Mouse (Mus musculus) forebrain, postnatal 0 days (tissue): Measurements from ENCODE around the gene Cyp2c23. TPM values are rescaled to one million over a fixed set of nuclear protein-coding genes. Genes with fewer than 3 reads are reported as not detected.

Experiments
- ATAC-seq: fragments of 200-750 bp; cut with Nextera tagmentation; 2 replicates; pipeline ENCODE4 v1.8.0; 2017; ENCODE audit warnings: mild to moderate bottlenecking, moderate library complexity
- DNase-seq: peaks from one replicate; pipeline ENCODE4 v3.0.0-alpha.2; 2015
- H3K27ac ChIP-seq: fragments of 300-500 bp; sonication (generic); 2 replicates; pipeline ENCODE4 v1.5.1; 2014; ENCODE audit warnings: low read depth, mild to moderate bottlenecking, antibody characterized with exemption, low read length, moderate library complexity, mixed read lengths
- H3K27me3 ChIP-seq: fragments of 300-500 bp; sonication (generic); 2 replicates; pipeline ENCODE4 v1.6.1; 2014; ENCODE audit warnings: mild to moderate bottlenecking, low read length, mixed read lengths; ENCODE audit not compliant: insufficient read depth
- H3K36me3 ChIP-seq: fragments of 300-500 bp; sonication (generic); 2 replicates; pipeline ENCODE4 v1.6.1; 2014; ENCODE audit warnings: mild to moderate bottlenecking, moderate library complexity; ENCODE audit not compliant: insufficient read depth
- H3K4me1 ChIP-seq: fragments of 300-500 bp; sonication (generic); 2 replicates; pipeline ENCODE4 v1.6.1; 2014; ENCODE audit warnings: antibody characterized with exemption; ENCODE audit not compliant: insufficient read depth
- H3K4me2 ChIP-seq: fragments of 300-500 bp; sonication (generic); 2 replicates; pipeline ENCODE4 v1.6.1; 2014; ENCODE audit warnings: low read depth, mild to moderate bottlenecking, moderate library complexity
- H3K4me3 ChIP-seq: fragments of 300-500 bp; sonication (generic); 2 replicates; pipeline ENCODE4 v1.5.1; 2014; ENCODE audit warnings: low read depth, low read length, mixed read lengths
- H3K9ac ChIP-seq: fragments of 300-500 bp; sonication (generic); 2 replicates; pipeline ENCODE4 v1.6.1; 2014; ENCODE audit warnings: mild to moderate bottlenecking
- H3K9me3 ChIP-seq: fragments of 300-500 bp; sonication (generic); 2 replicates; pipeline ENCODE4 v1.6.1; 2016; ENCODE audit warnings: low read length
- CTCF ChIP-seq: sonication (generic); IDR thresholded peaks from 2 replicates; pipeline ENCODE4 v1.5.1; 2016; ENCODE audit warnings: antibody characterized with exemption, control low read depth, low read depth
- WGBS: fragments of 180-500 bp; shearing (Covaris S2); extraction: QIAGEN DNeasy Blood & Tissue Kit; methylation state at CpG from one replicate; pipeline ENCODE4 v1.1.7; 2014; 5-methylcytosine and 5-hydroxymethylcytosine counted together
- polyA plus RNA-seq: library from polyadenylated mRNA; unstranded; fragments of >200 nt; fragmentation: Nextera tagmentation; extraction: Ambion mirVana; gene quantifications from 2 replicates; pipeline ENCODE4 v1.2.1, GENCODE M21; 2015
- total RNA-seq: library from RNA; depleted of rRNA; stranded (reverse); fragments of >200 nt; gene quantifications from 2 replicates; pipeline ENCODE4 v1.2.3, GENCODE M21; 2014

Cyp2c23 gene
- total and polyA plus RNA-seq, 2 experiments from 2014 or later, result not detected

DNA sequence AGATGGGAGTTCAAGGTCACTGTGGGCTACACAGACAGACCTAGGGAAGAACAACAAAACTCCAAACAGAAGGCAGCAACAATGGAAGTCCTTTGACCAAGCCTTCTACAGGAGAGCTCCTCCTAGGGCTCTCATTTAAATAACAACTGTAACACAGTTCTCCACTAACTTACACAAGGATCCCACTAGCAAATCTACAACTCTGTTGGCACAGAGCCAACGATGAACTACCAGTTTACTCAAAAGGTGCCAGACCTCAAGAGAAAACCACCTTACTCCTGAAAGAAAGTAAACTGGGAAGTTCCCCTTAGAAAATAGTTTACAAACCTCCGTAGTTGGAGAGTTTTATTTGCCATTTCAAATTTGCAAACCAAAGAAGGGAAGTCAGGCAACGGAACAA is 20.3 kb upstream of the Cyp2c23 start:
- no peaks in the 10 kb centered on the region for H3K9me3 ChIP-seq
- ATAC-seq, result no peak
- H3K36me3 ChIP-seq, result peaks cover 19% of the 10 kb centered on the region
- H3K4me1 ChIP-seq, result no peaks in the 10 kb centered on the region
- H3K9ac ChIP-seq, result no peak overlapping the region
- no peak overlapping the region for H3K4me2 ChIP-seq
- no peak for TF ChIP-seq CTCF
- no peak overlapping the region for H3K27ac ChIP-seq
- H3K4me3 ChIP-seq, result no peak overlapping the region
- DNase-seq, result no peak
- H3K27me3 ChIP-seq, result no peaks in the 10 kb centered on the region
- 59% methylated on average over 3 of the region's 3 CpGs for WGBS

DNA sequence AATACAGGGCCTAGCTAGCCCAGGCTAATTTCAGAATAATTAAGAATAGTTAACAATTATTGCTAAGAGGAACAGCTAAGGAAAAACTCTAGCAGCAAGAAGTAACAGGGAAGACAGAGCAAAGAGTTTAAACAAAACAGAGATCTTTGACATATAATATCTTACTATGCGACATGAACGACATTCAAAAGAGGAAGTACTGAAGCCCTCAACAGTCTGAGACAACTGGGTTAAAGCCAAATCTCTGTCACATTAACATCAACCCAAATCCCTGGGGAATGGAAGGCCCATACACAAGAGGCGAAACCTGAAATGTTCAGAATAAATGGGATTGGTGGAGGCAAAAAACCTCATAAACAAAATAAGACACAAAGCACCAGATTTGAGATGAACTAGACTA is 16.8 kb upstream of the Cyp2c23 start:
- H3K9ac ChIP-seq, result no peak overlapping the region
- H3K4me2 ChIP-seq, result no peak overlapping the region
- H3K9me3 ChIP-seq, result no peaks in the 10 kb centered on the region
- H3K27ac ChIP-seq, result no peak overlapping the region
- DNase-seq (no peak), ATAC-seq (no peak)
- no peak overlapping the region for H3K4me3 ChIP-seq
- 71% methylated on average over 3 of the region's 3 CpGs for WGBS
- peaks cover 21% of the 10 kb centered on the region for H3K36me3 ChIP-seq
- H3K27me3 ChIP-seq, result no peaks in the 10 kb centered on the region
- H3K4me1 ChIP-seq, result no peaks in the 10 kb centered on the region
- TF ChIP-seq CTCF, result no peak

DNA sequence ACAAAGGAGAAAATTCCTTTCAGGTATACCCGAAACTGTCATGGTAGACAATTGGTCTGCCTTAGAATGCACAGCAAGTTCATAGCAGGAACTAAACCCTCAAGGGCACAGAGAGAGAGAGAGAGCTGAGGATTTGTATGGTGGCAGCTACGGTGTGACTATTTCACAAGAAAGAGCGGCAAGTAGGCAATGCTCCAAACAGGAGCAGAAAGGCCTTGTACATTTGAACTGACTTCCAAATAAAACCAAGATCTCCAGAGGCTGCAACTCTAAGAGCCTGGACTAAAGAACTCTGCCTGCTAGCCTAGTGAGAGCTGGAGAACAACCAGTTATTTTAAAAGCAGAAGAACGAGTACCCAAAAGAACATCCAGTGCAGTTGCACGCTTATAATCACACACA is 13.1 kb upstream of the Cyp2c23 start:
- WGBS, result 76% methylated on average over 5 of the region's 5 CpGs
- DNase-seq (no peak), ATAC-seq (no peak)
- no peaks in the 10 kb centered on the region for H3K4me1 ChIP-seq
- H3K4me2 ChIP-seq, result no peak overlapping the region
- no peak for TF ChIP-seq CTCF
- H3K27me3 ChIP-seq, result no peaks in the 10 kb centered on the region
- H3K9me3 ChIP-seq, result no peaks in the 10 kb centered on the region
- peaks cover 38% of the 10 kb centered on the region for H3K36me3 ChIP-seq
- H3K27ac ChIP-seq, result no peak overlapping the region
- no peak overlapping the region for H3K9ac ChIP-seq
- H3K4me3 ChIP-seq, result no peak overlapping the region

DNA sequence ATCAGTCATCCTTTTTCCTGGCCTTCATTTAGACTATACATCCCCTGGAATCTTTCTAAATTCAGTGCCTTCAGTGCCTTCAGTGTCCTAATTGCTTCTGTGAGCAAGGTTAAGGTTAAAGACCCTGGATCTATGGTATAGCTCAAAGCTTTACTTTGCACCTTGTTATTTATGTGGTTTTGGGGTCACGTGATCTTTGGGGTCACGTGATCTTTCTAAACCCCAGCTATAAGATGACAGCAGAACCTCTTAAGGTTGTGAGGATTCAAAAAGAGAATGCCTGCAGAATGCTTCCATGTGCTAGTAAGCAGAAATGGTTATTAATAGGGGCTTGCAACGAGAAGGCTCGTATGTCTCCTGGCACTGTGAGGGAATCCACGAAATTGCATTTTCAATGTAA is 4.4 kb upstream of the Cyp2c23 start:
- Histone ChIP-seq H3K27me3 (no peaks in the 10 kb centered on the region), H3K9me3 (no peaks in the 10 kb centered on the region), H3K27ac (no peak overlapping the region), H3K36me3 (peaks cover 39% of the 10 kb centered on the region), H3K4me3 (no peak overlapping the region), H3K9ac (no peak overlapping the region), H3K4me2 (no peak overlapping the region), H3K4me1 (no peaks in the 10 kb centered on the region)
- ATAC-seq, result no peak
- no peak for TF ChIP-seq CTCF
- no peak for DNase-seq
- WGBS, result 91% methylated on average over 5 of the region's 5 CpGs

GRCm38 (mm10) chr19:44032046-44032744 is 3.2 kb upstream of the Cyp2c23 start:
- Histone ChIP-seq H3K4me3 (no peak overlapping the region), H3K36me3 (peaks cover 34% of the 10 kb centered on the region), H3K27me3 (no peaks in the 10 kb centered on the region), H3K4me2 (no peak overlapping the region), H3K9ac (no peak overlapping the region), H3K27ac (no peak overlapping the region), H3K9me3 (no peaks in the 10 kb centered on the region), H3K4me1 (no peaks in the 10 kb centered on the region)
- no peak for DNase-seq
- WGBS, result 92% methylated on average over 11 of the region's 11 CpGs
- no peak for TF ChIP-seq CTCF
- ATAC-seq, result no peak

DNA sequence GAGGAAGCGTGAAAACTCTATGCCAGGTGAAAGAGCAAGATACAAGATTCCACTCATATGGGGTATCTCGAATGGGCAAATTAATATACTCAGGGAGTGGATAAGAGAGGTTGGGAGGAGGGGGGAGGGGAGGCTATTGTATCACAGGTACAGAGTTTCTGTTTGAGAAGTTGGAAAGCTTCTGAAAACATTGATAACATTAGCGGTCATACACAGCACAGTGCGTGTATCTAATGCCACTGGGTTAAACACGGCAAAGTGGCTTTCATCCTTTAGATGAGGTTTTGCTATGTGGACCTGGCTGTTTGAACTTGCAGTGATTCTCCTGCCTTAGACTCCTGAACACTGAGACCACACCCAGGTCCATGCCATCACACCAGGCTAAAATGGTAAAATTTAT is 1.0 kb upstream of the Cyp2c23 start:
- TF ChIP-seq CTCF, result no peak
- Histone ChIP-seq H3K27ac (no peak overlapping the region), H3K4me1 (no peaks in the 10 kb centered on the region), H3K4me2 (no peak overlapping the region), H3K36me3 (peaks cover 14% of the 10 kb centered on the region), H3K4me3 (no peak overlapping the region), H3K27me3 (no peaks in the 10 kb centered on the region), H3K9ac (no peak overlapping the region), H3K9me3 (no peaks in the 10 kb centered on the region)
- ATAC-seq (no peak), DNase-seq (no peak)
- WGBS, result 93% methylated on average over 5 of the region's 5 CpGs

GRCm38 (mm10) chr19:44026956-44027530 is 2.0 kb downstream of the Cyp2c23 start:
- Histone ChIP-seq H3K4me3 (no peak overlapping the region), H3K27me3 (no peaks in the 10 kb centered on the region), H3K27ac (no peak overlapping the region), H3K4me1 (no peaks in the 10 kb centered on the region), H3K9me3 (no peaks in the 10 kb centered on the region), H3K4me2 (no peak overlapping the region), H3K9ac (no peak overlapping the region), H3K36me3 (no peaks in the 10 kb centered on the region)
- ATAC-seq (no peak), DNase-seq (no peak)
- WGBS, result 65% methylated on average over 8 of the region's 8 CpGs
- TF ChIP-seq CTCF, result no peak
